22 mouse cellular contexts compared by ENCODE assay signal in genomic region chr13:3635076-3635475, GRCm38 (mm10). TPM values are rescaled to one million over a fixed set of nuclear protein-coding genes. Genes with fewer than 3 reads are reported as not detected.
DNase-seq lines count a peak whose midpoint lies in the region; ATAC-seq and TF ChIP-seq lines count a peak whose summit lies in the region.
"Had no signal": no experiment of that assay in that cellular context is flagged by ENCODE, and none has a peak within 500 bp of the region (broad histone marks: within the 10 kb centered on the region; RNA-seq: fewer than 3 reads in every experiment).

No protein-coding gene starts in this region.

- H3K36me3 ChIP-seq in kidney, adult 2 months (ENCODE audit: control insufficient read depth, insufficient read depth, low read length): no peaks in the 10 kb centered on the region
- H3K36me3 ChIP-seq in kidney, embryonic 16.5 days (ENCODE audit: insufficient read depth, low read length): no peaks in the 10 kb centered on the region
- no peaks in the 10 kb centered on the region for H3K36me3 ChIP-seq in midbrain, embryonic 15.5 days (replicated peaks)
- H3K36me3 ChIP-seq in midbrain, embryonic 10.5 days: no peaks in the 10 kb centered on the region
- H3K36me3 ChIP-seq: heart, embryonic 10.5 days; limb, embryonic 10.5 days; midbrain, embryonic 13.5 days had no signal

- no peak for ATAC-seq in kidney, embryonic 16.5 days (ENCODE audit: low FRiP score, low TSS enrichment)
- no peak for ATAC-seq in midbrain, embryonic 15.5 days (replicated peaks)
- 0 out of 2 replicates have a peak, but pooled peaks have one; percentile 11 for ATAC-seq in megakaryocyte-erythroid progenitor cell, adult 5-6 weeks (replicated peaks; ENCODE audit: low FRiP score, low TSS enrichment, poor library complexity, severe bottlenecking)

- TF ChIP-seq POLR2A in kidney, adult 2 months (IDR thresholded peaks at IDR 0.05; ENCODE audit: low read depth, low read length): no peak

- no peak overlapping the region for H3K4me2 ChIP-seq in kidney, embryonic 16.5 days (replicated peaks; ENCODE audit: low read depth, low read length)
- 0 out of 2 replicates have a peak overlapping the region, but pooled peaks have one; percentile 78 for H3K4me2 ChIP-seq in midbrain, embryonic 15.5 days

- H3K27me3 ChIP-seq in kidney, adult 2 months (replicated peaks; ENCODE audit: control insufficient read depth, insufficient read depth, low read length): no peaks in the 10 kb centered on the region
- no peaks in the 10 kb centered on the region for H3K27me3 ChIP-seq in kidney, embryonic 16.5 days (ENCODE audit: insufficient read depth, low read length)
- no peaks in the 10 kb centered on the region for H3K27me3 ChIP-seq in midbrain, embryonic 15.5 days (replicated peaks)
- peaks cover 13% of the 10 kb centered on the region for H3K27me3 ChIP-seq in midbrain, embryonic 10.5 days (ENCODE audit: low read depth, poor library complexity, severe bottlenecking)
- H3K27me3 ChIP-seq: forebrain, embryonic 13.5 days; Patski had no signal

- peak; percentile 25 for DNase-seq in cerebellum, adult 9-11 months
- no peak for DNase-seq in cerebellum, postnatal 25 days
- DNase-seq in kidney, adult 2 months: peak; percentile 82
- DNase-seq in midbrain, embryonic 10.5 days (ENCODE audit: low spot score): no peak
- DNase-seq in urinary bladder, postnatal 36 days (ENCODE audit: low spot score in 2 of 2): no peak
- DNase-seq: adrenal gland, adult 2 months; cerebellum, adult 11 months; cerebellum, postnatal 14 days; liver; lung, adult 2 months; lung, postnatal 14 days; right cerebral cortex, adult 18-20 months; right cerebral cortex, postnatal 4 days; thymus, postnatal 14 days had no signal

- no peak overlapping the region for H3K9ac ChIP-seq in kidney, embryonic 16.5 days (replicated peaks; ENCODE audit: low read length)
- no peak overlapping the region for H3K9ac ChIP-seq in midbrain, embryonic 15.5 days

- no peak overlapping the region for H3K27ac ChIP-seq in kidney, adult 2 months (ENCODE audit: insufficient read depth, low read depth, low read length)
- no peak overlapping the region for H3K27ac ChIP-seq in kidney, embryonic 16.5 days (ENCODE audit: low read length)
- H3K27ac ChIP-seq in midbrain, embryonic 15.5 days: no peak overlapping the region
- H3K27ac ChIP-seq in midbrain, embryonic 10.5 days (replicated peaks): no peak overlapping the region
- H3K27ac ChIP-seq: forebrain, embryonic 13.5 days had no signal

- no peaks in the 10 kb centered on the region; the same call in 1 of the 2 replicates for H3K4me1 ChIP-seq in kidney, adult 2 months (ENCODE audit: control insufficient read depth, insufficient read depth, low read length)
- H3K4me1 ChIP-seq in kidney, embryonic 16.5 days (ENCODE audit: insufficient read depth, low read length): peaks cover 8% of the 10 kb centered on the region; the same call in 1 of the 2 replicates
- peaks cover 2% of the 10 kb centered on the region; the same call in 1 of the 2 replicates for H3K4me1 ChIP-seq in midbrain, embryonic 15.5 days
- H3K4me1 ChIP-seq in midbrain, embryonic 10.5 days: peaks cover 4% of the 10 kb centered on the region; the same call in 1 of the 2 replicates
- H3K4me1 ChIP-seq: forebrain, embryonic 13.5 days; heart, embryonic 10.5 days had no signal

- no peak overlapping the region for H3K4me3 ChIP-seq in kidney, adult 2 months (ENCODE audit: insufficient read depth, low read depth, low read length)
- no peak overlapping the region for H3K4me3 ChIP-seq in kidney, embryonic 16.5 days (ENCODE audit: low read length)
- no peak overlapping the region for H3K4me3 ChIP-seq in midbrain, embryonic 15.5 days
- H3K4me3 ChIP-seq in midbrain, embryonic 10.5 days: no peak overlapping the region

- no peak for TF ChIP-seq CTCF in kidney, adult 2 months (conservative IDR thresholded peaks at IDR 0.05; ENCODE audit: insufficient read depth, insufficient read length, low read depth, low read length)

- H3K9me3 ChIP-seq in kidney, embryonic 16.5 days (ENCODE audit: low read length): peaks cover 4% of the 10 kb centered on the region; the same call in 1 of the 2 replicates
- H3K9me3 ChIP-seq in midbrain, embryonic 15.5 days: no peaks in the 10 kb centered on the region
- H3K9me3 ChIP-seq in midbrain, embryonic 10.5 days (replicated peaks): no peaks in the 10 kb centered on the region
- H3K9me3 ChIP-seq: forebrain, embryonic 13.5 days; heart, embryonic 10.5 days; limb, embryonic 10.5 days had no signal

- WGBS in kidney, adult 2 months: 53% methylated on average over 3 of the region's 3 CpGs
- 89% methylated on average over 3 of the region's 3 CpGs for WGBS in kidney, embryonic 16.5 days
- 92% methylated on average over 3 of the region's 3 CpGs for WGBS in midbrain, embryonic 15.5 days
- 90% methylated on average over 3 of the region's 3 CpGs for WGBS in midbrain, embryonic 10.5 days

RNA-seq across cellular contexts. Expression of gene Asb13, which starts 1.2 kb away (rescaled TPM):
- polyA plus RNA-seq in kidney, adult 2 months (2012; rRNA removed): 41.9 and 42.6 TPM in 2 replicates
- 16.0 and 19.8 TPM in 2 replicates for polyA plus RNA-seq in kidney, embryonic 16.5 days (2015; fragmentation: Nextera tagmentation; extraction: Ambion mirVana)
- polyA plus RNA-seq in midbrain, embryonic 15.5 days (2015; fragmentation: Nextera tagmentation; extraction: Ambion mirVana): 20.8 TPM in 2 replicates
- polyA plus RNA-seq in midbrain, embryonic 10.5 days (2016; fragmentation: Nextera tagmentation; extraction: Ambion mirVana): 15.2 and 16.7 TPM in 2 replicates
- 5.4 and 9.9 TPM in 2 replicates for total RNA-seq in megakaryocyte-erythroid progenitor cell, adult 5-6 weeks (2014; fragmentation: Nextera tagmentation)
- 7.3 and 7.7 TPM in 2 replicates for total RNA-seq in megakaryocyte-erythroid progenitor cell, adult 5-6 weeks (2017)

RNA-seq across cellular contexts. Expression of gene Fam208b, which starts 24.2 kb away (rescaled TPM):
- polyA plus RNA-seq in kidney, adult 2 months (2012; rRNA removed): 2.3 and 2.8 TPM in 2 replicates
- polyA plus RNA-seq in kidney, embryonic 16.5 days (2015; fragmentation: Nextera tagmentation; extraction: Ambion mirVana): 12.7 and 15.5 TPM in 2 replicates
- polyA plus RNA-seq in midbrain, embryonic 15.5 days (2015; fragmentation: Nextera tagmentation; extraction: Ambion mirVana): 18.5 and 19.3 TPM in 2 replicates
- 16.9 and 17.8 TPM in 2 replicates for polyA plus RNA-seq in midbrain, embryonic 10.5 days (2016; fragmentation: Nextera tagmentation; extraction: Ambion mirVana)
- total RNA-seq in megakaryocyte-erythroid progenitor cell, adult 5-6 weeks (2014; fragmentation: Nextera tagmentation): 66.5 and 85.9 TPM in 2 replicates
- total RNA-seq in megakaryocyte-erythroid progenitor cell, adult 5-6 weeks (2017): 45.8 TPM in 2 replicates

Comparison
In these comparisons a context has a peak if more than half of its experiments do, and no peak if none do; other contexts are left out.
1. DNase-seq: peak in cerebellum, adult 9-11 months (single experiment) and kidney, adult 2 months (single experiment); none in cerebellum, postnatal 25 days (0 of 2), midbrain, embryonic 10.5 days (single experiment) and urinary bladder, postnatal 36 days (0 of 2).